Mouse (Mus musculus) gastrocnemius, postnatal 25 days (tissue): ENCODE measurements around the gene Chd1l. TPM values are rescaled to one million over a fixed set of nuclear protein-coding genes. Genes with fewer than 3 reads are reported as not detected.

Experiments
- DNase-seq: peaks from one replicate; pipeline ENCODE4 v3.0.0; 2022
- long read RNA-seq, 2 experiments: library from polyadenylated mRNA; stranded (forward); transcript quantifications; one replicate each; pipeline ENCODE4 v2.0.0; 2021
- total RNA-seq, 2 experiments: library from RNA; stranded (reverse); gene quantifications; 1 replicate in 1 of 2; 2 replicates in 1 of 2; pipeline ENCODE4 v1.2.3; 2021

Gene Chd1l
- total RNA-seq = 1 to 10 TPM; 9.3 to 9.6 TPM
- long read RNA-seq, experiment 1, partial matches to known transcripts = 4 of 8 reads
- long read RNA-seq, experiment 1, other reads (novel, unspliced or antisense) = 3 of 8 reads
- long read RNA-seq, experiment 2, transcript Chd1l-201 (23 exons, 3,008 nt) = major isoform, 6 of 14 reads
- long read RNA-seq, experiment 2, partial matches to known transcripts = 3 of 14 reads
- long read RNA-seq, experiment 2, other reads (novel, unspliced or antisense) = 5 of 14 reads

GRCm38 (mm10) chr3:97609845-97610410 is at the start of gene Chd1l:
Gene Chd1l (minus strand): TSS chr3:97610203.
- peak; percentile 89 for DNase-seq

DNA sequence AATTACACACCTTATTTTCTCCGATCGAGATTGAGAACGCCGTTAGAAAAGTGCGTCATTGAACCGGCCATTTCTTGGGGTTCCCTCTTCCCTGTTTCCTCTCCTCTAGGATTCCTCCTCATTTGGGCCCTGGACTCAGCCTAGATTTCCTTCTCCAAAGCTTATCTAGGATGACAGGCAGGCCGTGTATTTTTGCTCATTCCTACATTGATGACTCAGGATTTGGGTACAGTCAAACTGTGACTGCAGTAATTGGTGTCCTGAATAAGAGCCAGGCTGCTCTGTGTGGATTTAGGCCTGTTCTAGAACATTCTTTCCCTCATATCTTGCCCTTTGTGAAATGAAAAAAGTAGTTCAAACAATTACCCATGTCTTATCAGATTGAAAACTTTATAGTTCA is 49.7 kb upstream of the Chd1l start:
- no peak for DNase-seq

- DNase-seq = no peak
Measured at GRCm38 (mm10) chr3:97658426-97659193, 48.6 kb upstream of the Chd1l start.

DNA sequence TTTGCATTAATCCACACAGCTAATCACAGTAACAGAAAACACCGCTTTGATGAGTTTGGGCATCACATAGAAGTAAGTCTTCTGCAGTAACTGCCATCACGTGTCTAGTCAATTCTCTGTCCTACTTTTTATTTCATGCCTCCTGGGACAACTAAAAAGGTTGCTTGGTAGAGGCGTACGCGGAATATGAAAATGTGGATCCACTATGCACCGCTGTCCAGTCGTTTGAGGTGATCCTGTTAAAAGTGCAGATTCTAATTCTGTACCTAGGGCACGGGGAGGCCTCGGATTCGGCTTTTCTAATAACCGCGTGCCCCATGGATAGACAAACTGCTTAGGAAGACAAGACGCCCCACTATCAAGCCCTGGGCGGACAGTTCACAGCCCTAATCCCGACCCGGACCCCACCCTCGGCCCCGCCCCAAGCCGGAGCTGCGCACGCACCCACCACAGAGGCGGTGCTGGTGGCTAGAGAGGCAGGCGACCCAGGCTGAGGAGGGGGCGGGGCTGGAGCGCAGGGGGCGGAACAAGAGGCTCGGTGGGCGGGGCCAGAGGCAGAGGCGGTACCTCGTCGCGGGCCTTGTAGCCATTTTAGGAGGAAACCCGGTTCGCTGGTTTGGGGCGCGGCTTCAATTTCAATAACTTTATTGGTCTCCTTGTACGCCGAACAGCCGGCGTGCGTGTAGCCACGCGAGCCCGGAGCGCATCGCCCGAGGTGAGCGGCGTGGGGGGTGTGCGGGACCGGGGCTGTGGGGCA is 47.8 kb upstream of the Chd1l start, which contains the start of gene Prkab2:
Prkab2 (plus strand) TSS at position 539 of the 757 bp plus-strand sequence.
- peak; percentile 100 for DNase-seq

- no peak for DNase-seq
Measured at GRCm38 (mm10) chr3:97654901-97655300, 44.9 kb upstream of the Chd1l start.

- no peak for DNase-seq
Measured at GRCm38 (mm10) chr3:97653781-97654180, 43.8 kb upstream of the Chd1l start.

DNA sequence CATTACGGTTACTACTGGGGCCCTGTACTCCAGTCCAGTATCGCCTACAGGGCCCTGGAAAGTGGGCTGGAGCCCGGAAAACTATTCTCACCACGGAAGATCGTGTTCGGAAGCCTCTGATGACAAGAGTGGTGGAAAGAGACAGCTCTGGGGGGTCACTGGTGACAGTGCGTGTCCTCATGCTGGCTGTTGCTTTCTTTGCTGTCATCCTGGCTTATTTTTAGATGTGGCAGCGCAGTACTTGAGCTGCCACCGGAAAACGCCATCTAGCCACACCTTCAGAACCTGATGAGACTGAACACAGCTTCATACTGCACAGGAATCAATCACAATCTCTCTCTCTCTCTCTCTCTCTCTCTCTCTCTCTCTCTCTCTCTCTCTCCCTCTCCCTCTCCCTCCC is 41.6 kb upstream of the Chd1l start:
- DNase-seq = no peak

- no peak for DNase-seq
Measured at GRCm38 (mm10) chr3:97649469-97649868, 39.5 kb upstream of the Chd1l start.

- DNase-seq = no peak
Measured at GRCm38 (mm10) chr3:97649022-97649421, 39.0 kb upstream of the Chd1l start.

DNA sequence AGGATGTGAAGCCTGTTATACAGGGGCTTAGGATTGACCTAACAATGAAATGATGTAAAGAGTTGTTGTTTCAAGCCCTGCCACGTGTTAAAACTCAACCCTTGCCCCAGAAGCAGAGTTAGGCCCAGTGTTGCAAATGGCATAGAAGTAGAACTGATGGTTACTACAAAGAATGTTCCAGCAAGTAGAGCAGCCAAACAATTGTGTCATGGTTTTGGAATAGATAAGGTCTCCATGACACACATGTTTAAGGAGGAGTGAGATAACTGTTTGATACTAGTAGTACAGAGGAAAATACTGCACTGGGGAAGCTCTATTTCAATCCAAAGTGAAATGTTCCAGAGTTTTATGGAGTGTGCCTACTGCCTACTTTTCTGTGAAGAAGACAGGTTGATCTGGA is 38.5 kb upstream of the Chd1l start:
- no peak for DNase-seq

- no peak for DNase-seq
Measured at GRCm38 (mm10) chr3:97642001-97642400, 32.0 kb upstream of the Chd1l start.

- no peak for DNase-seq
Measured at GRCm38 (mm10) chr3:97641396-97641795, 31.4 kb upstream of the Chd1l start.

GRCm38 (mm10) chr3:97634288-97634761 is 24.3 kb upstream of the Chd1l start:
- DNase-seq = peak; percentile 54

- DNase-seq = no peak
Measured at GRCm38 (mm10) chr3:97633456-97633855, 23.5 kb upstream of the Chd1l start.

GRCm38 (mm10) chr3:97631258-97631860 is 21.4 kb upstream of the Chd1l start:
- DNase-seq = no peak

GRCm38 (mm10) chr3:97630746-97631145 is 20.7 kb upstream of the Chd1l start:
- DNase-seq = no peak

DNA sequence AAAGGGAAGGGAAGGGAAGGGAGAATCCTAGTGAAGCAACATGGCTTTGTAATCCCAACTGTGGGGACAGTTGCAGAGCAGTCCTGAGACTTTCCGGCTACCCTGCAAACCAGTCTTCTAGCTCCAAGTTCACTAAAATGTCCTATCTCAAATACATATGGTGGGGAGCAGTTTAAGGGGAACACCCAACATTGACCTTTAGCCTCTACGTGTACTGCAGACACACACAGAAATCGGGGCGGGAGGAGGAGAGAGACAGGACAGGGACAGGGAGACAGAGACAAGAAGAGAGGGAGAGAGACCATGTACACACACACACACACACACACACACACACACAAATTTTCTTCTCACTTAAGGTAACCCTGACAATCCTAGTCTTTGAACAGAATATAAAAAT is 19.9 kb upstream of the Chd1l start:
- no peak for DNase-seq

DNA sequence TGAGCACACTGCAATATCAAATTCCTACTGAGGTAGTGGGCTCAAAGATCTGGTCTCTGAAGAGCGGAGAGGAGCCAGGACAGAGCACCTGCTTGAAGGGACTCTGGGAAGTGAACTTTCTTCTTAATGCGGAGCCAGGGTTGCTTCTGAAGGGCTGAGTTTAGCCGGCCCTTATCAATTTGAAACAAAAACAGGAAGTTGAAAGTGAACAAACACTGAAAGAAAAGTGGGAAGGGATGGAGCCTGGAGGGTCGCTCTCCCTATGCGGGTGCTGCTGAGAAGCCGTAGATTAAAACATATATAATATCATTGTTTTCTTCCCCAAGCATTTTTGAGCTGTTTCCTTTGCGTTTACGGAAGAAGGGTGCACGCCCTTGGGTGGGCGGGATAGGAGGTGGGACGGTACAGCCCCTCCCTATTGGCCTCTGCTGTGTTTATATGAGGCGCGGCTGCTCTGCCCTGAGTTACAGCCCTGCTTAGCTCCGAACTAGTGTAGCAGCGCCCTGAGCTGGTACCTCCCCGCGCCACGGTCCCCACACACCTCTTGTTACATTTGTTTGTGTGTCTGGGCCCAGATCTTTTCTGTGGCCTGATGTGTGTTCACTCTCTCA is 18.5 kb upstream of the Chd1l start, which contains the start of gene Fmo5:
Fmo5 (plus strand) TSS at position 414 of the 611 bp plus-strand sequence.
- DNase-seq = peak; percentile 77

GRCm38 (mm10) chr3:97627893-97628292 is 17.9 kb upstream of the Chd1l start:
- DNase-seq = no peak

- no peak for DNase-seq
Measured at GRCm38 (mm10) chr3:97624611-97625010, 14.6 kb upstream of the Chd1l start.

DNA sequence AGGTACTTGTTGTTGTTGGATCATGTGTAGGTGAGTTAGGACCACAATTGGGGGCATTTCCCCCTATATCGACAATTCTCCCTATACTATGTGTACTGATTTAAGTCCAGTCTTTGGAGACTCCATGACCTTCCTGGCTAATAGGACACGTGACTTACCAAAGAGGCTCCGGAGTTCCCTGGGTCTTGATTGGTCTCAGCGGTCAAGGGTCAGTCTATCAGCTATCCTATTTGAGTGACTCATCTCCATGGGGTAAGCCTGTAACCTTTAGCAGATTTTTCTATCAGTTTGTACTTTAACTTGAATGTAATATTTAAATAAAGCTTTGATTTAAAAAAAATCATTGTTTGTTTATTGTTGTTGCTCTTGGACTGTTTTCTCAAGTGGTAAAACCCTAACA is 10.7 kb upstream of the Chd1l start:
- no peak for DNase-seq
